Mouse (Mus musculus): ENCODE results near the gene Gm3435.
"Not testable (repeated sequence)": the region's sequence is repeated elsewhere in the genome, so short reads cannot be mapped to it uniquely, and the experiment has no call there.

Gene Gm3435

DNA sequence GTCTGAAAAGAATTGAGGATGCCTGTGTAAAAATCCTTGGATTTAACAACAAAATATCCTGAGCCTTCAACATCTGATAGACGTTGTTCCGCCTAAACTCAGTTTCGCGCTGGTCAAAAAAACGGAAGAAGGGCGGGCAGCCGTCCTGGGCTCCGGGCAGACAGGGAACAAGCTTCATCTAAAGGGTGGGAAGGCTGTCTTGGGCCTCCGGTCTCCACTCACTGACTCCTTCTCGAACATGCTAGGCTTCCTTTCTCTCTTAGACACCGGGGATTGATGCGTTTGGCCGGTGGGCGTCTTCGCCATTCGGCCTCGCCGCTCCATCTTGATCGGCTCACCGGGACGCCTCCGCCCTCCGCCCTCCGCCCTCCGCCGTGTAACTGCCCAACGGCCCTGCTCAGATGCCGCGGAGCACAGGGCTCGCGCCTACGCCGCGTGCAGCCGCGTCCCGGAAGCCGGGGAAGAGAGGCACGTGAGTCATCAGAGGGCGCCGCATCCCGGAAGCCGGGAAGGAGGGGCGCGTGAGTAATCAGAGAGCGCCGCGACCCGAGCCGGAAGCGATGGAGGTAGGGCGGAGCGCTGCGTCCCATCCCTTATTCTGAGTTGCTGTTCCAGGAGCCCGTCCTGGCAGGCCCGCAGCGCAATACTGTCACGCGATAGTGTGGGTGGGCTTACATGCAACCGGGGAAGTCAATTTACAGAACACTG is at the start of gene Gm3435:
Gene Gm3435 (plus strand): TSS at position 471 of the 708 bp plus-strand sequence.
- not testable (repeated sequence) for DNase-seq (ENCODE audit: low spot score)

DNA sequence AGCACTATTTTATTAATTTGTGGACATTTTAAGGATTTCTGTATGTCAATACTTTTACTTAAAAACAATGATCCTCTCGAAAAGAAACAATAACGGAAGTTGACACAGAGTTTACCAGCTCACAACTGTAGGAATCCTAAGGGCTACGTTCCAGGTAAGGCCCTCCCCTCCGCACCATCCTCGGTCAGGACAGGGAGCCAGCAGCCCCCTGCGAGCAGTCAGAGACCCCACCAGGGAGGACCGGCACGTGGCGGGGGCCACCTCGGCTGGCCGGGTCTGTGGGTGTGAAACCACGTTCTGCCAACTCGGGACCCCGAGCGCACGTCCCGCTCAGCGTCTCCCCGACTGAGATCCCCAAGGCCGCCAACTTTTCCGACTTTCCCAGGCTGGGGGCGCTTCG is 49.5 kb upstream of the Gm3435 start:
- DNase-seq (ENCODE audit: low spot score): peak; percentile 26

DNA sequence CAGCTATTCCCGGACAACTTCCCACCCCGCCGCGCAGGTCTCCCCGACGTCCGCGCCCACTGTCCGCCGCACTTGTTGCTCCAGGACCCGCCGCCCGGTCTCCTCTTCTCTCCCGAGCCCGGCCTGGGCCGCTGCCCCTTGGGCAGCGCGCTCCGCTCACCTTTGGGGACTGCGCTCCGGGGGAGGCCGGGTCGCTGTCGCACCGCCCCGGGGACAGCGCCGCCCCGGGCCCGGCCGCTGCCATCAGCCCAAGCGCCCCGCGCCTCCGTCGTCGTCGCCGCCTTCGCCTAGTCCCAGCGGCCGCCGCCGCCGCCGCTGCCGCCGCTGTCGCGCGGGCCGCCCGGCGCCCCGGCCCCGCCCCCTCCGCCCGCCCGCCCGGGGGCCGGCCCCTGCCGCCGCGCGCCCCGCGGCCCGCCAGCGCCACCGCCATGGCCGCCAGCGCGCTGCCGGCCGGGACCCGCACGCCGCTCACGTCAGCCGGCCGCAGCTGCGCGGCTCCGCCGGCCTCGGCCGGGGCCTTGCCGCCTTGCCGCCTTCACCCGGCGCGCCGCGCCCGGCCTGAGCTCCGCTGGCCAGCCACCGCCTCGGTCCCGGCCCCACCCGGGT is 48.9 kb upstream of the Gm3435 start, which contains the start of gene Phf10:
Gene Phf10 (minus strand): TSS at position 323 of the 606 bp plus-strand sequence.
- DNase-seq (ENCODE audit: low spot score): peak; percentile 31

DNA sequence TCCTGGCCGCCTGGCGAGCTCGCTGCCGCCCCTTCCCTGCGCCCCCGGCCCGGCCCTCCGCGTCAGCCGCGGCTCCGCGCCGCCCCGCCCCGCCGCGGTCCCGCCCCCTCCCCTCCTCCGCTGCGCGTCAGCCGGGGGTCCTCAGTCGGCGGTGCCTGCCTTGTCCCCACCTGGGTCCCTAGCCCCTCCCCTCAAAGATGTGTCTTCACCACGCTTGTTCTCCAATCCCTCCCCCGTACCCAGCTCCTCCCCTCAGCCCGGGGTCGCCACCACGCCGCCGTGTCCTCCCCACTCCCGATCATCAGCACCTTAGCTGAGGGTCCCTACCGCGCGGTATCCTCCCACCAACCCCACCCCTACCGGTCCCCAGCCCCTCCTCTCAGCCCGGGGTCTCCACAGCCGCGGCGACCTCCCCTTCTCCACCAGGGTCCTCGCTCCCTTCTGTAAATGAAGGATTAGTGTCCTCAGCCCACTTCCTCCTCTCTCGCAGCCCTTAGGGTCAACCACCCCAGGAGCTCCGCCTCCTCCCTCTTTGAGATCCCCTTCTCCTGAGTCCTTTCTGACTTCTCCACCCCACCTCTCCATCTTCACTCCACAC is 48.3 kb upstream of the Gm3435 start:
- not testable (repeated sequence) for DNase-seq (ENCODE audit: low spot score)

DNA sequence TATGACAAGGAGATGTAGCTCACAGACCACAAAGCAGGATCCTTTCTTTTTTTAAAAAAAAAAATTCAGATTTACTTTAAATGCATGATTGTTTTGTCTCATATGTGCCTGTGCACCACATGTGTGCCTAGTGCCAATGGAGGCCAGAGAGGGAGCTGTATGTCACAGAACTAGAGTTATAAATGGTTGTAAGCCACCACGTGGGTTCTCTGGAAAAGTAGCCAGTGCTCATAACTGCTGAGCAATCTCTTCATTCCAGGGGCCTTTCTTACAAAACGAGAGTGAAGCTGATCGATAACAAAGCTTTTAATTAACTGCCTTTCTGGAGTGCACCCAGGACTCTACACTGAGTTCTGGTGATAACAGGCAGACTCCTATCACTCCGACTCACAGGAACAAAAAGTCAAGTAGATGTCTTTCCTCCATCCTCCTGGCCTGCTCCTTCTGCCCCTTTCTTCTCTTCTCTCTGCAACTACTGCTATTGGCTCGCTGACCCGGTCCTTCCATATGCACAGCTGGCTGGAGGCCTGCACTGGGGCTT is 41.5 kb upstream of the Gm3435 start:
- not testable (repeated sequence) for DNase-seq (ENCODE audit: low spot score)

DNA sequence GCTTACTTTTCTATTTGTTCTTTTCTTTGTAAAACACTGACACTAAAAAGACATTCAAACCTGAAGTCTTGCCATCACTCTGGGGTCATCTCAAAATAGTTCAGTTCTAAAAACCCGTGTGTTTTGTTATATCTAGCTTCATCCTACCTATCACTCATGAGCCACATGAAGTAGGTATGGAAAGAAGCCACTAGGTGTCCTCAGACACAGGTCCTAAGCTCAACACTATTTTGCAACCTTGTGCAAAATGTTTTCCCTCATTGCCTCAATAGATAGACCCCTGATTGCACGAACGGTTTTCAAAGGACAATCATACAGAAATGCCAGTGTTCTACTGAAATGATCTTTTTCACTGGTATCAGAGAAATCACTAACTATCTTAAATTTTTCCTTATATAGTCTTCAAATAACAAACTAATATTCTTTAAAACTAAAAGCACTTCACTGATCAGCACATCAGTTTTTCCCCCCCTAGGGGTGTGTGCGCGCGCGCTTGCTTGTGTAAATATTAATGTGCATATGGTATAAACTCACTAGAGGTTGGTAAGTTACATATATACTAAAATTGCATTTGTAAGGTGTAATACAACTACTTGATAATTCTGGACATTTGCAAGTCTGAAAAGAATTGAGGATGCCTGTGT is 32.1 kb upstream of the Gm3435 start:
- not testable (repeated sequence) for DNase-seq (ENCODE audit: low spot score)

DNA sequence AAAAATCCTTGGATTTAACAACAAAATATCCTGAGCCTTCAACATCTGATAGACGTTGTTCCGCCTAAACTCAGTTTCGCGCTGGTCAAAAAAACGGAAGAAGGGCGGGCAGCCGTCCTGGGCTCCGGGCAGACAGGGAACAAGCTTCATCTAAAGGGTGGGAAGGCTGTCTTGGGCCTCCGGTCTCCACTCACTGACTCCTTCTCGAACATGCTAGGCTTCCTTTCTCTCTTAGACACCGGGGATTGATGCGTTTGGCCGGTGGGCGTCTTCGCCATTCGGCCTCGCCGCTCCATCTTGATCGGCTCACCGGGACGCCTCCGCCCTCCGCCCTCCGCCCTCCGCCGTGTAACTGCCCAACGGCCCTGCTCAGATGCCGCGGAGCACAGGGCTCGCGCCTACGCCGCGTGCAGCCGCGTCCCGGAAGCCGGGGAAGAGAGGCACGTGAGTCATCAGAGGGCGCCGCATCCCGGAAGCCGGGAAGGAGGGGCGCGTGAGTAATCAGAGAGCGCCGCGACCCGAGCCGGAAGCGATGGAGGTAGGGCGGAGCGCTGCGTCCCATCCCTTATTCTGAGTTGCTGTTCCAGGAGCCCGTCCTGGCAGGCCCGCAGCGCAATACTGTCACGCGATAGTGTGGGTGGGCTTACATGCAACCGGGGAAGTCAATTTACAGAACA is 31.5 kb upstream of the Gm3435 start, which contains the start of the genes 9030025P20Rik and Gm3417:
Gene 9030025P20Rik (plus strand): TSS at position 107 of the 677 bp plus-strand sequence.
Gene Gm3417 (minus strand): TSS at position 429 of the 677 bp plus-strand sequence.
- DNase-seq (ENCODE audit: low spot score): not testable (repeated sequence)

DNA sequence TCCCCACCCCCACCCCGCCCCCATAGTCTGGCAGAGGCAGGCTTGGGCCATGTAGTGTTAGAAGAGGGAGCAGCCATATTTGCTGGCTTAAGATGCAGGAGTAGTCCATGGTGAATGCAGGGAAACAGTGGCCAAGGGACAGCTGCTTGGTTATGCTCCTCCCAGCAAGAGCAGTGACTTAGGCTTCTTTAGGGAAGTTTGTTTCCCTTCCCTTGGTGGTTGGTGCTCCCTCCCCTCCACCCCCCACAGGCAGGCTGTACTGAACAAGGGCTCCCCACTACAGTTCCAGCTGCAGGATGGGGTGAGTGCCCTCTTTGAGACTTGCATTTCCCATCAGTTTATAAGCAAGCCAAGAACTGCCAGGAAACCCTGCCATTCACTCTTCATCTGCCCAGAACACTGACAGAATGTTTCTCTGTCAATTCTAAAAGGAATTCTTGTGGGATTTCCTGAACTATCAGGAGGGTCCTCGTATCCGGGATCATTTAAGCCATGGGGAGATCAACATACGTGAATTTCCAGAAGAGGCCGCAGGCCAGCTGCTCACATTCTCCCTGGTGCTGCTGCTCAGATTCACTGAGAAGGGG is 19.8 kb upstream of the Gm3435 start:
- DNase-seq (ENCODE audit: low spot score): not testable (repeated sequence)

DNA sequence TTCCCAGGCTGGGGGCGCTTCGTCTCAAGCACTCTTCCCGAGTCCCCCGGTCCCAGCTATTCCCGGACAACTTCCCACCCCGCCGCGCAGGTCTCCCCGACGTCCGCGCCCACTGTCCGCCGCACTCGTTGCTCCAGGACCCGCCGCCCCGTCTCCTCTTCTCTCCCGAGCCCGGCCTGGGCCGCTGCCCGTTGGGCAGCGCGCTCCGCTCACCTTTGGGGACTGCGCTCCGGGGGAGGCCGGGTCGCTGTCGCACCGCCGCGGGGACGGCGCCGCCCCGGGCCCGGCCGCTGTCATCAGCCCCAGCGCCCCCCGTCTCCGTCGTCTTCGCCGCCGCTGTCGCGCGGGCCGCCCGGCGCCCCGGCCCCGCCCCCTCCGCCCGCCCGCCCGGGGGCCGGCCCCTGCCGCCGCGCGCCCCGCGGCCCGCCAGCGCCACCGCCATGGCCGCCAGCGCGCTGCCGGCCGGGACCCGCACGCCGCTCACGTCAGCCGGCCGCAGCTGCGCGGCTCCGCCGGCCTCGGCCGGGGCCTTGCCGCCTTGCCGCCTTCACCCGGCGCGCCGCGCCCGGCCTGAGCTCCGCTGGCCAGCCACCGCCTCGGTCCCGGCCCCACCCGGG is 17.3 kb upstream of the Gm3435 start:
- not testable (repeated sequence) for DNase-seq (ENCODE audit: low spot score)

DNA sequence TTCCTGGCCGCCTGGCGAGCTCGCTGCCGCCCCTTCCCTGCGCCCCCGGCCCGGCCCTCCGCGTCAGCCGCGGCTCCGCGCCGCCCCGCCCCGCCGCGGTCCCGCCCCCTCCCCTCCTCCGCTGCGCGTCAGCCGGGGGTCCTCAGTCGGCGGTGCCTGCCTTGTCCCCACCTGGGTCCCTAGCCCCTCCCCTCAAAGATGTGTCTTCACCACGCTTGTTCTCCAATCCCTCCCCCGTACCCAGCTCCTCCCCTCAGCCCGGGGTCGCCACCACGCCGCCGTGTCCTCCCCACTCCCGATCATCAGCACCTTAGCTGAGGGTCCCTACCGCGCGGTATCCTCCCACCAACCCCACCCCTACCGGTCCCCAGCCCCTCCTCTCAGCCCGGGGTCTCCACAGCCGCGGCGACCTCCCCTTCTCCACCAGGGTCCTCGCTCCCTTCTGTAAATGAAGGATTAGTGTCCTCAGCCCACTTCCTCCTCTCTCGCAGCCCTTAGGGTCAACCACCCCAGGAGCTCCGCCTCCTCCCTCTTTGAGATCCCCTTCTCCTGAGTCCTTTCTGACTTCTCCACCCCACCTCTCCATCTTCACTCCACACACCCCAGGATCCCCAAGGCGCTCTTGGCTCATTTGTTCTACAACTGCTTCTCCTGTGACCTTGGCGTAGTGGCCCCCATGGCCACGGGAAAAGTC is 16.7 kb upstream of the Gm3435 start:
- not testable (repeated sequence) for DNase-seq (ENCODE audit: low spot score)

DNA sequence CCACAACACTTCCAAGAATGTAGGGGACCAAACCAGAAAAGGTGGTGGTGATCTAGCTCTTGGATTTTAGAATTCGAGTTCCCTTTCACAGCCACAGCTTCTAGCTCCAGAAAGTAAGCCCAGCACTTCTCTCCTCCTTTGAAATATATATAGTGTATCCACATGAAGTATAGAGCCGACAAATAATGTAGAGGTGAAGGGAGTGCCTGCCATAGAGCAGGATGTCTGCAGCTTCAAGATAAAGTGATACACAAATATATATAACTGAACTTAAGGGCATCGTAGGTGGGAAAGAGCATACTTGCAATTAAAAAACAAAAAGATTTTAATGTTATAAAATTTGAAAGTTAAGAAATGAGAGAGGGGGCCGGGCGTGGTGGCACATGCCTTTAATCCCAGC is 15.8 kb upstream of the Gm3435 start:
- not testable (repeated sequence) for DNase-seq (ENCODE audit: low spot score)

DNA sequence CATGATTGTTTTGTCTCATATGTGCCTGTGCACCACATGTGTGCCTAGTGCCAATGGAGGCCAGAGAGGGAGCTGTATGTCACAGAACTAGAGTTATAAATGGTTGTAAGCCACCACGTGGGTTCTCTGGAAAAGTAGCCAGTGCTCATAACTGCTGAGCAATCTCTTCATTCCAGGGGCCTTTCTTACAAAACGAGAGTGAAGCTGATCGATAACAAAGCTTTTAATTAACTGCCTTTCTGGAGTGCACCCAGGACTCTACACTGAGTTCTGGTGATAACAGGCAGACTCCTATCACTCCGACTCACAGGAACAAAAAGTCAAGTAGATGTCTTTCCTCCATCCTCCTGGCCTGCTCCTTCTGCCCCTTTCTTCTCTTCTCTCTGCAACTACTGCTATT is 9.9 kb upstream of the Gm3435 start:
- not testable (repeated sequence) for DNase-seq (ENCODE audit: low spot score)

DNA sequence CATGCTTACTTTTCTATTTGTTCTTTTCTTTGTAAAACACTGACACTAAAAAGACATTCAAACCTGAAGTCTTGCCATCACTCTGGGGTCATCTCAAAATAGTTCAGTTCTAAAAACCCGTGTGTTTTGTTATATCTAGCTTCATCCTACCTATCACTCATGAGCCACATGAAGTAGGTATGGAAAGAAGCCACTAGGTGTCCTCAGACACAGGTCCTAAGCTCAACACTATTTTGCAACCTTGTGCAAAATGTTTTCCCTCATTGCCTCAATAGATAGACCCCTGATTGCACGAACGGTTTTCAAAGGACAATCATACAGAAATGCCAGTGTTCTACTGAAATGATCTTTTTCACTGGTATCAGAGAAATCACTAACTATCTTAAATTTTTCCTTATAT is 888 bp upstream of the Gm3435 start:
- DNase-seq (ENCODE audit: low spot score): not testable (repeated sequence)

DNA sequence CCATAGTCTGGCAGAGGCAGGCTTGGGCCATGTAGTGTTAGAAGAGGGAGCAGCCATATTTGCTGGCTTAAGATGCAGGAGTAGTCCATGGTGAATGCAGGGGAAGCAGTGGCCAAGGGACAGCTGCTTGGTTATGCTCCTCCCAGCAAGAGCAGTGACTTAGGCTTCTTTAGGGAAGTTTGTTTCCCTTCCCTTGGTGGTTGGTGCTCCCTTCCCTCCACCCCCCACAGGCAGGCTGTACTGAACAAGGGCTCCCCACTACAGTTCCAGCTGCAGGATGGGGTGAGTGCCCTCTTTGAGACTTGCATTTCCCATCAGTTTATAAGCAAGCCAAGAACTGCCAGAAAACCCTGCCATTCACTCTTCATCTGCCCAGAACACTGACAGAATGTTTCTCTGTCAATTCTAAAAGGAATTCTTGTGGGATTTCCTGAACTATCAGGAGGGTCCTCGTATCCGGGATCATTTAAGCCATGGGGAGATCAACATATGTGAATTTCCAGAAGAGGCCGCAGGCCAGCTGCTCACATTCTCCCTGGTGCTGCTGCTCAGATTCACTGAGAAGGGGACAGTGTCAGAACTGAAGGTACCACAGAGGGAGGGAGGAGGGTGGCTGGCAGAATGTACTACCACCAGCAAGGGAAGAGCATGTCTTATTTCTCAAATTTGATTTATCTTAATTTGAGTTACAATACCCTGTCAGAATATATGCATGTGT is 11.7 kb downstream of the Gm3435 start:
- DNase-seq (ENCODE audit: low spot score): not testable (repeated sequence)

DNA sequence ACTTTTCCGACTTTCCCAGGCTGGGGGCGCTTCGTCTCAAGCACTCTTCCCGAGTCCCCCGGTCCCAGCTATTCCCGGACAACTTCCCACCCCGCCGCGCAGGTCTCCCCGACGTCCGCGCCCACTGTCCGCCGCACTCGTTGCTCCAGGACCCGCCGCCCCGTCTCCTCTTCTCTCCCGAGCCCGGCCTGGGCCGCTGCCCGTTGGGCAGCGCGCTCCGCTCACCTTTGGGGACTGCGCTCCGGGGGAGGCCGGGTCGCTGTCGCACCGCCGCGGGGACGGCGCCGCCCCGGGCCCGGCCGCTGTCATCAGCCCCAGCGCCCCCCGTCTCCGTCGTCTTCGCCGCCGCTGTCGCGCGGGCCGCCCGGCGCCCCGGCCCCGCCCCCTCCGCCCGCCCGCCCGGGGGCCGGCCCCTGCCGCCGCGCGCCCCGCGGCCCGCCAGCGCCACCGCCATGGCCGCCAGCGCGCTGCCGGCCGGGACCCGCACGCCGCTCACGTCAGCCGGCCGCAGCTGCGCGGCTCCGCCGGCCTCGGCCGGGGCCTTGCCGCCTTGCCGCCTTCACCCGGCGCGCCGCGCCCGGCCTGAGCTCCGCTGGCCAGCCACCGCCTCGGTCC is 14.0 kb downstream of the Gm3435 start:
- not testable (repeated sequence) for DNase-seq (ENCODE audit: low spot score)

DNA sequence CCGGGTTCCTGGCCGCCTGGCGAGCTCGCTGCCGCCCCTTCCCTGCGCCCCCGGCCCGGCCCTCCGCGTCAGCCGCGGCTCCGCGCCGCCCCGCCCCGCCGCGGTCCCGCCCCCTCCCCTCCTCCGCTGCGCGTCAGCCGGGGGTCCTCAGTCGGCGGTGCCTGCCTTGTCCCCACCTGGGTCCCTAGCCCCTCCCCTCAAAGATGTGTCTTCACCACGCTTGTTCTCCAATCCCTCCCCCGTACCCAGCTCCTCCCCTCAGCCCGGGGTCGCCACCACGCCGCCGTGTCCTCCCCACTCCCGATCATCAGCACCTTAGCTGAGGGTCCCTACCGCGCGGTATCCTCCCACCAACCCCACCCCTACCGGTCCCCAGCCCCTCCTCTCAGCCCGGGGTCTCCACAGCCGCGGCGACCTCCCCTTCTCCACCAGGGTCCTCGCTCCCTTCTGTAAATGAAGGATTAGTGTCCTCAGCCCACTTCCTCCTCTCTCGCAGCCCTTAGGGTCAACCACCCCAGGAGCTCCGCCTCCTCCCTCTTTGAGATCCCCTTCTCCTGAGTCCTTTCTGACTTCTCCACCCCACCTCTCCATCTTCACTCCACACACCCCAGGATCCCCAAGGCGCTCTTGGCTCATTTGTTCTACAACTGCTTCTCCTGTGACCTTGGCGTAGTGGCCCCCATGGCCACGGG is 14.7 kb downstream of the Gm3435 start:
- DNase-seq (ENCODE audit: low spot score): not testable (repeated sequence)

DNA sequence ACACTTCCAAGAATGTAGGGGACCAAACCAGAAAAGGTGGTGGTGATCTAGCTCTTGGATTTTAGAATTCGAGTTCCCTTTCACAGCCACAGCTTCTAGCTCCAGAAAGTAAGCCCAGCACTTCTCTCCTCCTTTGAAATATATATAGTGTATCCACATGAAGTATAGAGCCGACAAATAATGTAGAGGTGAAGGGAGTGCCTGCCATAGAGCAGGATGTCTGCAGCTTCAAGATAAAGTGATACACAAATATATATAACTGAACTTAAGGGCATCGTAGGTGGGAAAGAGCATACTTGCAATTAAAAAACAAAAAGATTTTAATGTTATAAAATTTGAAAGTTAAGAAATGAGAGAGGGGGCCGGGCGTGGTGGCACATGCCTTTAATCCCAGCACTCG is 15.5 kb downstream of the Gm3435 start:
- not testable (repeated sequence) for DNase-seq (ENCODE audit: low spot score)

DNA sequence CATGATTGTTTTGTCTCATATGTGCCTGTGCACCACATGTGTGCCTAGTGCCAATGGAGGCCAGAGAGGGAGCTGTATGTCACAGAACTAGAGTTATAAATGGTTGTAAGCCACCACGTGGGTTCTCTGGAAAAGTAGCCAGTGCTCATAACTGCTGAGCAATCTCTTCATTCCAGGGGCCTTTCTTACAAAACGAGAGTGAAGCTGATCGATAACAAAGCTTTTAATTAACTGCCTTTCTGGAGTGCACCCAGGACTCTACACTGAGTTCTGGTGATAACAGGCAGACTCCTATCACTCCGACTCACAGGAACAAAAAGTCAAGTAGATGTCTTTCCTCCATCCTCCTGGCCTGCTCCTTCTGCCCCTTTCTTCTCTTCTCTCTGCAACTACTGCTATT is 21.4 kb downstream of the Gm3435 start:
- not testable (repeated sequence) for DNase-seq (ENCODE audit: low spot score)

Measured in yolk sac, embryonic 10.5 days (tissue).